Mouse (Mus musculus) ES-E14 (cell line): ENCODE data around the gene Magi1. TPM values are rescaled to one million over a fixed set of nuclear protein-coding genes. Genes with fewer than 3 reads are reported as not detected.

ENCODE experiments used
- DNase-seq: peaks from one replicate; pipeline ENCODE4 v3.0.0-alpha.2; 2013; ENCODE audit warnings: low read depth, low spot score
- H3K27ac ChIP-seq: 2 replicates; pipeline ENCODE4 v1.5.1; 2012; ENCODE audit warnings: low read depth, mild to moderate bottlenecking, low read length, moderate library complexity, mixed read lengths; ENCODE audit not compliant: poor library complexity, insufficient read depth, severe bottlenecking
- H3K36me3 ChIP-seq: 2 replicates; pipeline ENCODE4 v1.6.1; 2012; ENCODE audit warnings: mild to moderate bottlenecking, low read length, moderate library complexity, mixed read lengths; ENCODE audit not compliant: control insufficient read depth, poor library complexity, insufficient read depth, severe bottlenecking
- H3K4me1 ChIP-seq, 2 experiments: fragments of 150-350 bp in 1 of 2; sonication (generic) in 1 of 2; 2 replicates each; pipeline ENCODE4 v1.6.1; 2012; ENCODE audit warnings: low read length in 2 of 2, mild to moderate bottlenecking in 1 of 2, mixed read lengths in 1 of 2; ENCODE audit not compliant: control insufficient read depth in 2 of 2, insufficient read depth in 2 of 2, poor library complexity in 1 of 2
- H3K4me3 ChIP-seq, 2 experiments: fragments of 150-350 bp in 1 of 2; sonication (generic) in 1 of 2; 2 replicates each; pipeline ENCODE4 v1.5.1; 2012; ENCODE audit warnings: low read length in 2 of 2, low read depth in 1 of 2, mild to moderate bottlenecking in 1 of 2, mixed read lengths in 1 of 2; ENCODE audit not compliant: insufficient read depth in 1 of 2, poor library complexity in 1 of 2, severe bottlenecking in 1 of 2
- H3K9ac ChIP-seq: 2 replicates; pipeline ENCODE4 v1.6.1; 2012; ENCODE audit warnings: low read depth, mild to moderate bottlenecking, low read length, mixed read lengths; ENCODE audit not compliant: poor library complexity, insufficient read depth, severe bottlenecking
- H3K9me3 ChIP-seq: fragments of 150-350 bp; sonication (generic); 2 replicates; pipeline ENCODE4 v1.6.1; 2012; ENCODE audit warnings: low read depth, mild to moderate bottlenecking, low read length; ENCODE audit not compliant: control insufficient read depth, insufficient read depth
- CHD2 ChIP-seq: IDR thresholded peaks from 2 replicates; pipeline ENCODE4 v1.6.1; 2014; ENCODE audit warnings: mild to moderate bottlenecking, low read depth, low read length, inconsistent platforms
- HCFC1 ChIP-seq: IDR thresholded peaks from 2 replicates; pipeline ENCODE4 v1.6.1; 2012; ENCODE audit warnings: low read length, inconsistent platforms, borderline replicate concordance; ENCODE audit not compliant: insufficient read depth
- MAFK ChIP-seq: IDR thresholded peaks from 2 replicates; pipeline ENCODE4 v1.6.1; 2014; ENCODE audit warnings: mild to moderate bottlenecking, low read depth, low read length, inconsistent platforms; ENCODE audit not compliant: insufficient read depth
- ZC3H11A ChIP-seq: IDR thresholded peaks from 2 replicates; pipeline ENCODE4 v1.6.1; 2012; ENCODE audit warnings: low read depth, mild to moderate bottlenecking, inconsistent platforms, low read length, borderline replicate concordance
- ZNF384 ChIP-seq: IDR thresholded peaks from 2 replicates; pipeline ENCODE4 v1.6.1; 2012; ENCODE audit warnings: low read depth, low read length, inconsistent platforms
- in situ Hi-C, 2 experiments: fragments of 600-800 bp; cut with MboI; formaldehyde crosslinking; loops; one replicate each; pipeline ENCODE4 v1.15.1; 2025; ENCODE audit warnings: low sequenced_read_pairs in 2 of 2, inconsistent platforms in 1 of 2; ENCODE audit not compliant: unreplicated experiment in 2 of 2
- total RNA-seq: library from RNA; depleted of rRNA; stranded (reverse); fragments of 300-350 nt; gene quantifications from 2 replicates; pipeline ENCODE4 v1.2.3, GENCODE M21; 2012

The Magi1 gene
- total RNA-seq, 1 experiment: 14.6 TPM

- H3K27ac ChIP-seq: no peak overlapping the region
- peaks cover 8 to 14% of the 10 kb centered on the region in 2 experiments; a peak in 3 of 4 replicates for H3K4me1 ChIP-seq
- H3K9me3 ChIP-seq: no peaks in the 10 kb centered on the region
- no peak for DNase-seq
- no peaks in the 10 kb centered on the region for H3K36me3 ChIP-seq
- in situ Hi-C loops: no loop called here
- H3K9ac ChIP-seq: no peak overlapping the region
- peak overlapping the region; percentile 2 to 9; a peak in 3 of 4 replicates for H3K4me3 ChIP-seq
- TF ChIP-seq MAFK: no peak
- TF ChIP-seq ZNF384: peak; percentile 46; the same call in 1 of the 2 replicates
These were observed 566.8 kb downstream of the Magi1 start for GRCm38 (mm10) chr6:93716686-93717625.

GRCm38 (mm10) chr6:93715181-93716180 is 568.2 kb downstream of the Magi1 start:
- Histone ChIP-seq H3K9me3 (no peaks in the 10 kb centered on the region), H3K27ac (no peak overlapping the region), H3K36me3 (no peaks in the 10 kb centered on the region), H3K4me3 (no peak overlapping the region), H3K9ac (no peak overlapping the region), H3K4me1 (peaks cover 8 to 14% of the 10 kb centered on the region in 2 experiments; a peak in 3 of 4 replicates)
- in situ Hi-C loops: no loop called here
- TF ChIP-seq MAFK (no peak), CHD2 (no peak), ZC3H11A (no peak), ZNF384 (no peak), HCFC1 (no peak)
- DNase-seq: no peak

- H3K9me3 ChIP-seq: no peaks in the 10 kb centered on the region
- no peaks in the 10 kb centered on the region for H3K36me3 ChIP-seq
- H3K9ac ChIP-seq: no peak overlapping the region
- no peak overlapping the region for H3K4me3 ChIP-seq
- H3K4me1 ChIP-seq: no peaks in the 10 kb centered on the region
- in situ Hi-C loops: no loop called here
- DNase-seq: no peak
- no peak overlapping the region for H3K27ac ChIP-seq
- TF ChIP-seq ZNF384: peak; percentile 86
- no peak for TF ChIP-seq MAFK
These were observed 579.4 kb downstream of the Magi1 start for GRCm38 (mm10) chr6:93704350-93704749.

GRCm38 (mm10) chr6:93699436-93699835 is 584.3 kb downstream of the Magi1 start:
- no peak overlapping the region for H3K9ac ChIP-seq
- in situ Hi-C loops: no loop called here
- TF ChIP-seq MAFK (no peak), HCFC1 (no peak), ZNF384 (no peak), ZC3H11A (no peak), CHD2 (no peak)
- no peak overlapping the region for H3K27ac ChIP-seq
- no peak overlapping the region for H3K4me3 ChIP-seq
- no peaks in the 10 kb centered on the region for H3K36me3 ChIP-seq
- H3K9me3 ChIP-seq: no peaks in the 10 kb centered on the region
- no peaks in the 10 kb centered on the region; a peak in 1 of 4 replicates for H3K4me1 ChIP-seq
- DNase-seq: no peak
